Mouse (Mus musculus) cortical plate, adult 2 months (tissue): ENCODE measurements at regions not wholly inside any gene's neighbourhood (a gene's known extent, or its start where the extent isn't known, plus 50 kb on each side); places are given as distances from the start of the nearest gene placed in this dataset.
"Not testable (repeated sequence)": the region's sequence is repeated elsewhere in the genome, so short reads cannot be mapped to it uniquely, and the experiment has no call there.

Source experiments
- CTCF ChIP-seq: fragments of 200-500 bp; IDR thresholded peaks from 2 replicates; pipeline ENCODE4 v1.5.1; 2011; ENCODE audit warnings: mild to moderate bottlenecking, control low read depth, low read length; ENCODE audit not compliant: insufficient read depth; ENCODE audit errors: extremely low read depth
- POLR2A ChIP-seq: fragments of 200-500 bp; IDR thresholded peaks from 2 replicates; pipeline ENCODE4 v1.6.1; 2011; ENCODE audit warnings: mild to moderate bottlenecking, low read length, control low read depth; ENCODE audit not compliant: insufficient read depth; ENCODE audit errors: extremely low read depth

DNA sequence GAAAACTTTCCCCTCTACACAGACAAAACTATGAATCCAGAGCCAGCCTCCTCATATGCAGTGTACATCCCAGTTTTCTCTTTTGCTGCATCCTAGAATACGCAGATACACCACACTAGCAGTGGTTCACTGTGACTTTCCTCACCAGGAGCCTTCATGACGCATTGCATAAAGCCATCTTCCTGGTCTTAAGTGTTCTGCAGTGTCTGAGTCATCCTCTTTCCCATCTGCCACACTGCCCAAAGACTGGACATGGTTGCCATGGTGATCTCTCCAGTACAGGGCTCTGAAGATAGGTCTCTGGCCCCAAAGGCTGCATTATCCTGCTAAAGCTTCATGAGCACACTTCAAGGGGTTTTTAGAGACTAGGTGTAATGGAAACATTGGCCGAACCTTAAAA is 65.8 kb downstream of the 1700018G05Rik start:
- TF ChIP-seq POLR2A, CTCF: not testable (repeated sequence)
